Mouse (Mus musculus): Measurements from ENCODE around the gene Col28a1.
"Not testable (repeated sequence)": the region's sequence is repeated elsewhere in the genome, so short reads cannot be mapped to it uniquely, and the experiment has no call there.

Gene Col28a1

DNA sequence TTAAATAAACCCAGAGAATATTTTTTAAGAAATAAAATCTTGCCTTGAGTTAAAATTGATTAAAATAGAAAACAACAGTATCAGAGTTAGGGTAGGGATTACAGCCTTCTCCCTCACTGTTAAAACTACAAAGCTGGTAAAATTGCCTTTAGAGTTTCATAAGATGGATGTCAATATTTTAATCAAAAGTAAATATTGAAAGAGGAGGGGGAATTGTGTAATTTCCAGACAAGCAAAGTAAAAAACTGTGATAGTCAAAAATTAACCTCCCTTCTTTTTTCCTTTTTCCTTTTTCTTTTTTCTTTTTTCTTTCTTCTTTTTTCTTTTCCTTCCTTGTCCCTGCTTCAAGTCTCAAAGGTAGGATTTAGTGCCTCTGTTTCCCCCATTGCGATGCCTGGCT is 146.6 kb downstream of the Col28a1 start:
- no peak for TF ChIP-seq POU5F1 (IDR thresholded peaks at IDR 0.05; ENCODE audit: borderline replicate concordance, low read length)
- no peak for TF ChIP-seq CTCF (conservative IDR thresholded peaks at IDR 0.05; ENCODE audit: low read length)
- TF ChIP-seq NANOG (IDR thresholded peaks at IDR 0.05; ENCODE audit: borderline replicate concordance, low read length), result no peak
- no peak overlapping the region for H3K4me3 ChIP-seq (replicated peaks; ENCODE audit: low read length)
- H3K36me3 ChIP-seq (ENCODE audit: insufficient read depth, low read length), result no peaks in the 10 kb centered on the region
- H3K27me3 ChIP-seq (ENCODE audit: insufficient read depth, low read length), result no peaks in the 10 kb centered on the region
- no peaks in the 10 kb centered on the region for H3K4me1 ChIP-seq (replicated peaks; ENCODE audit: low read depth, low read length)
- H3K9me3 ChIP-seq (ENCODE audit: low read length), result no peaks in the 10 kb centered on the region

DNA sequence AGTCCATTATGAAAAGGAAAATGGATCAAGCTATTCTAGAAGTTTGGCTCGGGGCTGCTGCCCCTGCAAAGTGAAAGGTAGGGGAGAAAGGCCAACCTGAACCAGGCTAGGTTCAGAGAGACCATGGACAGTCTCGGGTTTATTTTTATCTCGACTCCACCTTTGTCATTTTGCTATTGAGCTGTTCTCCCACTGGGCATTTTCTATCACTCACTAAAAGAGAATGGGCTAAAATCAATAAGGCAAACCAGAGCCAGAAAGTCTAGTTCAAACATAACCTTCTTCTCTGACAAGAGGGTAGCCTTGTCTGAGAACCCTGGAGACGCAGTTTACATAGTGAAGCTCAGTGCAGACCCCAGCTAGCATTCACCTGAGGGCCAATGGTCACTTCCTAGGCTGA is 163.7 kb downstream of the Col28a1 start:
- no peak for TF ChIP-seq CTCF (conservative IDR thresholded peaks at IDR 0.05; ENCODE audit: low read length)
- TF ChIP-seq POU5F1 (IDR thresholded peaks at IDR 0.05; ENCODE audit: borderline replicate concordance, low read length), result no peak
- TF ChIP-seq NANOG (IDR thresholded peaks at IDR 0.05; ENCODE audit: borderline replicate concordance, low read length), result no peak

DNA sequence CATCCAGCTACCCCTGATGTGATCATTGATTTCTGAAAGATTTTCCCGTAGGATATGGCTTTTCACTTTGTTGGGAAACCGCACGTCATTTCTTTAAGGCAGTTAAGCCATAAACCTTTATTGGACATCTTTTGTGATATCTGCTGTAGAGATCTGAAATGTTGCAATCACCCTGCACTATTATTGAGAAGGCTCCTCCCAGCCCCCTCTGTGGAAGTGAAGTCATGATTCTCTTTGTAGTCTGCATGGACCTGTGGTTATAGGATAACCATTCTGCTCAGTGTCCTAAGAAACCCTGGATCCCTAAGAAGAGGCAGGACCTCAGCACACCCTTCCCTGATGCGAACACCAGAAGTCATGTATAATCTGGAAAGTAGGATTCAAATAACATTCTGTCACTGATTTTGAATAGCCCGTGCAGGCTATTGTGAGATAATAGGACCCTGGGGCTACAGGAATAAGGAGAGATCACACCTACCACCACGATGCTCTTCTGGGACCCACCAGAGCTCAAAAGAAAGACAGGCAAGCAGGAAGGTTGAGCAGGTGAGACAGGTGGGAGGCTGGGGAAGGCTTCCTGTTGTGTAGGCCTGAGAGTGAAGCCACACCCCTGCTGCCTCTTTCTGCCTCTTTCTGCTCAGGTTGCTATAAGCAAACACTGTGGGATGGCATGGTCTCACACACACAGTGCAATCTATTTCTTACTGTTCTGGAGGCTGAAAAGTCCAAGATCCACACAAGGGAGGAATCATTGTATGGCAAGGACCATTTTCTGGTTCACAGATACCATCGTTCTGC is 166.9 kb downstream of the Col28a1 start:
- H3K4me3 ChIP-seq (replicated peaks; ENCODE audit: low read length), result no peak overlapping the region
- no peaks in the 10 kb centered on the region for H3K27me3 ChIP-seq (ENCODE audit: insufficient read depth, low read length)
- no peaks in the 10 kb centered on the region for H3K4me1 ChIP-seq (replicated peaks; ENCODE audit: low read depth, low read length)
- no peaks in the 10 kb centered on the region for H3K36me3 ChIP-seq (ENCODE audit: insufficient read depth, low read length)
- no peaks in the 10 kb centered on the region for H3K9me3 ChIP-seq (ENCODE audit: low read length)
- TF ChIP-seq NANOG (IDR thresholded peaks at IDR 0.05; ENCODE audit: borderline replicate concordance, low read length), result no peak
- no peak for TF ChIP-seq POU5F1 (IDR thresholded peaks at IDR 0.05; ENCODE audit: borderline replicate concordance, low read length)
- no peak for TF ChIP-seq CTCF (conservative IDR thresholded peaks at IDR 0.05; ENCODE audit: low read length)

More for the DNA sequence above, 163.7 kb downstream of the Col28a1 start:
- Histone ChIP-seq H3K27me3 (ENCODE audit: insufficient read depth, low read length) (no peaks in the 10 kb centered on the region), H3K4me1 (replicated peaks; ENCODE audit: low read depth, low read length) (no peaks in the 10 kb centered on the region), H3K36me3 (ENCODE audit: insufficient read depth, low read length) (no peaks in the 10 kb centered on the region), H3K9me3 (ENCODE audit: low read length) (no peaks in the 10 kb centered on the region), H3K4me3 (replicated peaks; ENCODE audit: low read length) (no peak overlapping the region)

DNA sequence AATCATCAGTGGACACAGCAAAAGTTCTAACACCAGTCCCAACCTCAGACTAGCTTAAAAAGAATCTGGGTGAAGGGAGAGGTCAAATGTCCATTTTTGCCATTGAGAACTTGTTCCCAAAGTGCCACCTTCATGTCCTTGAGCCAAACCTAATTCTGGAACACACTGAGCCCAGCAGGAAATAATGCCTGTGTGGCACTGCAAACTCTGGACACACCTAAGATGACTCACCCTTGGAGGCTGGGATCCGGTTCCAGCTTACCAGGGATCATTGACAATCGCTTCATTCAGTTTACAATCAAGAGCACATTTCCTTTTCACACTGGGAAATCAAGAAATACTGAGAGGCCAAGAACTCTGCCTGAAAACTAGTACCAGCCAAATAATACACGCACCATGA is 168.9 kb downstream of the Col28a1 start:
- no peak for TF ChIP-seq POU5F1 (IDR thresholded peaks at IDR 0.05; ENCODE audit: borderline replicate concordance, low read length)
- TF ChIP-seq CTCF (conservative IDR thresholded peaks at IDR 0.05; ENCODE audit: low read length), result no peak
- no peak for TF ChIP-seq NANOG (IDR thresholded peaks at IDR 0.05; ENCODE audit: borderline replicate concordance, low read length)
- H3K9me3 ChIP-seq (ENCODE audit: low read length), result no peaks in the 10 kb centered on the region
- H3K36me3 ChIP-seq (ENCODE audit: insufficient read depth, low read length), result no peaks in the 10 kb centered on the region
- H3K27me3 ChIP-seq (ENCODE audit: insufficient read depth, low read length), result no peaks in the 10 kb centered on the region
- H3K4me3 ChIP-seq (replicated peaks; ENCODE audit: low read length), result no peak overlapping the region
- no peaks in the 10 kb centered on the region for H3K4me1 ChIP-seq (replicated peaks; ENCODE audit: low read depth, low read length)

- Histone ChIP-seq H3K36me3 (ENCODE audit: insufficient read depth, low read length) (no peaks in the 10 kb centered on the region), H3K9me3 (ENCODE audit: low read length) (no peaks in the 10 kb centered on the region), H3K4me3 (replicated peaks; ENCODE audit: low read length) (no peak overlapping the region), H3K27me3 (ENCODE audit: insufficient read depth, low read length) (no peaks in the 10 kb centered on the region), H3K4me1 (replicated peaks; ENCODE audit: low read depth, low read length) (no peaks in the 10 kb centered on the region)
- TF ChIP-seq CTCF (conservative IDR thresholded peaks at IDR 0.05; ENCODE audit: low read length), result no peak
- TF ChIP-seq POU5F1 (IDR thresholded peaks at IDR 0.05; ENCODE audit: borderline replicate concordance, low read length), result no peak
- TF ChIP-seq NANOG (IDR thresholded peaks at IDR 0.05; ENCODE audit: borderline replicate concordance, low read length), result no peak
Observed at GRCm38 (mm10) chr6:7994736-7995135, 197.7 kb downstream of the Col28a1 start.

DNA sequence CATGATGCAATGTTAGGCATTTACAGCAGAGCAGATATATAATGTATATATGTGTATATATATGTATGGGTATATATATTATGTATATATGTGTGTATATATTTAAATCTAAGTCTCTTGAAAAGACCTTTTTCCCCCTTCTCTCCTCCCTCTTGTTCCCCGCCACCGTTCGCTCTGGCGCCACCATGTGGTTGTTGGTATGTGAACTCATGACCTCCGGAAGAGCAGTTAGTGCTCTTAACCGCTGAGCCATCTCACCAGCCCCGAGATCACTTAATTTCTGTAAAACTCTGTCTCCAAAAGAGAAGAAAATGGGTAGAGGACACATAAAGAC is 208.8 kb downstream of the Col28a1 start:
- peaks cover 4% of the 10 kb centered on the region; the same call in 1 of the 2 replicates for H3K36me3 ChIP-seq (ENCODE audit: insufficient read depth, low read length)
- no peaks in the 10 kb centered on the region for H3K4me1 ChIP-seq (replicated peaks; ENCODE audit: low read depth, low read length)
- no peaks in the 10 kb centered on the region for H3K27me3 ChIP-seq (ENCODE audit: insufficient read depth, low read length)
- no peak overlapping the region for H3K4me3 ChIP-seq (replicated peaks; ENCODE audit: low read length)
- TF ChIP-seq CTCF (conservative IDR thresholded peaks at IDR 0.05; ENCODE audit: low read length) (peak; percentile 34), NANOG (IDR thresholded peaks at IDR 0.05; ENCODE audit: borderline replicate concordance, low read length) (no peak)
- no peaks in the 10 kb centered on the region for H3K9me3 ChIP-seq (ENCODE audit: low read length)

DNA sequence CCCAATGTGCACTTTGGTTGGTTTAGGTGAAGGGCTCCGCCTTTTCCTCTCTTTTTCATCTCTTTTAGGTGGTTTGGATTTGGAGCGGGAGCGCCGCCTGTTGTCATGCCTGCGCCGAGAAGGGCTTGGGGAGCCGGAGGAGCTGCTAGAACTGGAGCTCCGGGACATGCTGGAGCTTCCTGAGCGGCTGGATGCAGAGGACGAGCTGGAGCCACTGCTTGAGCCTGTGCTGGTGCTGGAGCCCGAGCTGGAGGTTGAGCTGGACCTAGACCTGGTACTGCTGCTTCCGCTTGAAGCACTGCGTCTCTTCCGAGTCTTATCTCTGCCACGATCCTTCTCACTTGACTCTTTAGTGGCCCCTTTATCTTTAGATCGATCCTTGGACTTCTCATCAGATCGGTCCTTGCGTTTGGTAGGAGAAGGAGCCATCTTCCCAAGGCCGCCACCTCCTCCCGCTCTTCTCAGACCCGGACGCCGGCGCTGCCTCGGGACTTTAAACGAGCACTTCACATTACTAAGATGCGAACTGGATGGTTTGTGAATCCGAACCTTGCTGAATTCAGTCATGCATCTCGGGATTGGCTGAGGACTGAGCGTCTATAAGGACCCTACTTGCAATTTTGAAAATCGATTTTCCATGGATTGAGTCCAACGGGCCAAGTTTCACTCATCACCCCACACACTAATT is 209.3 kb downstream of the Col28a1 start:
- H3K36me3 ChIP-seq (ENCODE audit: insufficient read depth, low read length); H3K9me3 ChIP-seq (ENCODE audit: low read length); H3K4me1 ChIP-seq (replicated peaks; ENCODE audit: low read depth, low read length); H3K27me3 ChIP-seq (ENCODE audit: insufficient read depth, low read length); H3K4me3 ChIP-seq (replicated peaks; ENCODE audit: low read length): not testable (repeated sequence)

DNA sequence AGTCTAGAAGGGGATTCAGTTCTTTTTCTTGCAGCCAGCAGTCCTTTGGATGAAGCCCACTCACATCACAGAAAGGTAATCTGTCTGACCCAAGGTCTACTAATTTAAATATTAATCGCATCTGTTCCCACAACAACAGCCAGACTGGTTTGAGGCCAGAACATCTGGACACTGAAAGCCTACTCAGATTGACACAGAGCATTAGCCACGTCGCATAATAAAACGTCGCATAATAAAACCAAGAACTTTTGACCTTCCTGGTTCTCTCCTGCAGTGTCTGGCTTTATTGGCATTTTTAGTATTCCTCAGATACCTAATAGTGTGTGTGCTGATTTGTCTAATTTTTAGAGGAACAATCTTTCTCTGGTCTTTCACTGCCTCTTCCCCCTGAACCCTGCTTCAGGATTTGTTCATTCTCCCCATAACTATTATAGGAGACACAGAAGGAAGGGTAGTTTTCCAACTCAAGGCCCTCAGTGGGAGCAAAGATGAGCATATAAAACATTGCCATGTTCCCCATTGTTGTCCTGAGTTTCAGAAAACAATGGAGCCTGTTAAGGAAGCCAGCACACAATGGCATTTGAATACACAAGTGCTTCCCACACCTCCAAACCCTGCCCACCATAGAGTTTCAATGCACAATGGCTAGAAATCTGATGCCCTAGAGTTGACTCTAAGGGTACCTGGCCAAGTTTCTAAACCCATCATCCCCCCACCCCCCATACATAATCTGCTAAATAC is 221.2 kb downstream of the Col28a1 start:
- Histone ChIP-seq H3K4me3 (replicated peaks; ENCODE audit: low read length) (no peak overlapping the region), H3K36me3 (ENCODE audit: insufficient read depth, low read length) (no peaks in the 10 kb centered on the region), H3K27me3 (ENCODE audit: insufficient read depth, low read length) (no peaks in the 10 kb centered on the region), H3K4me1 (replicated peaks; ENCODE audit: low read depth, low read length) (peaks cover 45% of the 10 kb centered on the region), H3K9me3 (ENCODE audit: low read length) (no peaks in the 10 kb centered on the region)
- no peak for TF ChIP-seq CTCF (conservative IDR thresholded peaks at IDR 0.05; ENCODE audit: low read length)
- TF ChIP-seq POU5F1 (IDR thresholded peaks at IDR 0.05; ENCODE audit: borderline replicate concordance, low read length), result no peak
- TF ChIP-seq NANOG (IDR thresholded peaks at IDR 0.05; ENCODE audit: borderline replicate concordance, low read length), result peak; percentile 80; the same call in 1 of the 2 replicates
